Mouse (Mus musculus) kidney, embryonic 14.5 days (tissue): ENCODE data around the gene Klf12. TPM values are rescaled to one million over a fixed set of nuclear protein-coding genes. Genes with fewer than 3 reads are reported as not detected.
A peak's percentile ranks its signal among the peaks of the same experiment; 100 is the strongest.

Source experiments
- ATAC-seq: fragments of 200-750 bp; cut with Nextera tagmentation; 2 replicates; pipeline ENCODE4 v1.8.0; 2017; ENCODE audit warnings: moderate number of reproducible peaks, mild to moderate bottlenecking, moderate TSS enrichment, moderate library complexity; ENCODE audit not compliant: low FRiP score, low TSS enrichment
- H3K27ac ChIP-seq: fragments of 300-500 bp; sonication (generic); 2 replicates; pipeline ENCODE4 v1.5.1; 2014; ENCODE audit warnings: low read depth, mild to moderate bottlenecking, low read length, moderate library complexity, mixed read lengths
- H3K27me3 ChIP-seq: fragments of 300-500 bp; sonication (generic); 2 replicates; pipeline ENCODE4 v1.6.1; 2014; ENCODE audit warnings: mild to moderate bottlenecking, low read length; ENCODE audit not compliant: control insufficient read depth, insufficient read depth
- H3K36me3 ChIP-seq: fragments of 300-500 bp; sonication (generic); 2 replicates; pipeline ENCODE4 v1.6.1; 2014; ENCODE audit warnings: low read length, mixed read lengths; ENCODE audit not compliant: control insufficient read depth, insufficient read depth
- H3K4me1 ChIP-seq: fragments of 300-500 bp; sonication (generic); 2 replicates; pipeline ENCODE4 v1.6.1; 2014; ENCODE audit warnings: low read length, mixed read lengths; ENCODE audit not compliant: control insufficient read depth, insufficient read depth
- H3K4me2 ChIP-seq: fragments of 300-500 bp; sonication (generic); replicated peaks from 2 replicates; pipeline ENCODE4 v1.6.1; 2014; ENCODE audit warnings: low read depth, mild to moderate bottlenecking, low read length
- H3K4me3 ChIP-seq: fragments of 300-500 bp; sonication (generic); 2 replicates; pipeline ENCODE4 v1.5.1; 2014; ENCODE audit warnings: mild to moderate bottlenecking, low read length
- H3K9ac ChIP-seq: fragments of 300-500 bp; sonication (generic); 2 replicates; pipeline ENCODE4 v1.6.1; 2014; ENCODE audit warnings: low read depth, mild to moderate bottlenecking, low read length, moderate library complexity
- H3K9me3 ChIP-seq: fragments of 300-500 bp; sonication (generic); 2 replicates; pipeline ENCODE4 v1.6.1; 2016; ENCODE audit warnings: low read length; ENCODE audit not compliant: control insufficient read depth
- WGBS: fragments of 180-500 bp; shearing (Covaris S2); extraction: QIAGEN DNeasy Blood & Tissue Kit; methylation state at CpG from one replicate; pipeline ENCODE4 v1.1.7; 2014; 5-methylcytosine and 5-hydroxymethylcytosine counted together
- polyA plus RNA-seq: library from polyadenylated mRNA; unstranded; fragments of >200 nt; fragmentation: Nextera tagmentation; extraction: Ambion mirVana; gene quantifications from 2 replicates; pipeline ENCODE4 v1.2.1, GENCODE M21; 2014

The Klf12 gene
- polyA plus RNA-seq, 1 experiment from 2014 or later: 10.1 TPM

- no peaks in the 10 kb centered on the region for H3K27me3 ChIP-seq
Observed at GRCm38 (mm10) chr14:100243046-100243445, 41.4 kb downstream of the Klf12 start.

GRCm38 (mm10) chr14:100239874-100240273, 44.6 kb downstream of the Klf12 start:
- ATAC-seq: no peak
- H3K9me3 ChIP-seq: no peaks in the 10 kb centered on the region
- H3K4me3 ChIP-seq: no peak overlapping the region
- no peak overlapping the region for H3K4me2 ChIP-seq
- no peak overlapping the region for H3K9ac ChIP-seq
- H3K27ac ChIP-seq: no peak overlapping the region
- WGBS: 89% methylated on average over 4 of the region's 4 CpGs
- no peaks in the 10 kb centered on the region for H3K27me3 ChIP-seq
- no peaks in the 10 kb centered on the region for H3K4me1 ChIP-seq
- H3K36me3 ChIP-seq: no peaks in the 10 kb centered on the region

More at GRCm38 (mm10) chr14:100243046-100243445, 41.4 kb downstream of the Klf12 start:
- no peak overlapping the region for H3K4me3 ChIP-seq
- no peaks in the 10 kb centered on the region for H3K36me3 ChIP-seq
- no peak for ATAC-seq
- no peak overlapping the region for H3K4me2 ChIP-seq
- H3K27ac ChIP-seq: no peak overlapping the region
- H3K9me3 ChIP-seq: no peaks in the 10 kb centered on the region; the same call in 1 of the 2 replicates
- 83% methylated on average over 5 of the region's 5 CpGs for WGBS
- H3K4me1 ChIP-seq: no peaks in the 10 kb centered on the region
- no peak overlapping the region for H3K9ac ChIP-seq

- no peaks in the 10 kb centered on the region for H3K36me3 ChIP-seq
- no peaks in the 10 kb centered on the region for H3K27me3 ChIP-seq
- no peaks in the 10 kb centered on the region for H3K4me1 ChIP-seq
- no peak overlapping the region for H3K4me3 ChIP-seq
- H3K9ac ChIP-seq: no peak overlapping the region
- no peak overlapping the region for H3K4me2 ChIP-seq
- H3K9me3 ChIP-seq: no peaks in the 10 kb centered on the region
- H3K27ac ChIP-seq: no peak overlapping the region
- no peak for ATAC-seq
- 88% methylated on average over 7 of the region's 7 CpGs for WGBS
Observed at GRCm38 (mm10) chr14:100236757-100237156, 47.7 kb downstream of the Klf12 start.

GRCm38 (mm10) chr14:100235746-100236145, 48.7 kb downstream of the Klf12 start:
- ATAC-seq: 0 out of 2 replicates have a peak, but pooled peaks have one; percentile 46
- Histone ChIP-seq H3K27me3 (no peaks in the 10 kb centered on the region), H3K36me3 (no peaks in the 10 kb centered on the region), H3K4me3 (no peak overlapping the region), H3K27ac (no peak overlapping the region), H3K4me2 (no peak overlapping the region), H3K9me3 (no peaks in the 10 kb centered on the region), H3K4me1 (no peaks in the 10 kb centered on the region), H3K9ac (no peak overlapping the region)
- WGBS: 42% methylated on average over 3 of the region's 3 CpGs

- Histone ChIP-seq H3K9ac (no peak overlapping the region), H3K27me3 (no peaks in the 10 kb centered on the region), H3K4me2 (no peak overlapping the region), H3K27ac (no peak overlapping the region), H3K9me3 (no peaks in the 10 kb centered on the region), H3K36me3 (no peaks in the 10 kb centered on the region), H3K4me1 (no peaks in the 10 kb centered on the region), H3K4me3 (no peak overlapping the region)
- no peak for ATAC-seq
- WGBS: 18% methylated on average over 1 of the region's 1 CpGs
Observed at GRCm38 (mm10) chr14:100231384-100231783, 53.1 kb downstream of the Klf12 start.

GRCm38 (mm10) chr14:100228120-100228519, 56.4 kb downstream of the Klf12 start:
- ATAC-seq: no peak
- no peak overlapping the region for H3K9ac ChIP-seq
- H3K4me3 ChIP-seq: no peak overlapping the region
- H3K27me3 ChIP-seq: no peaks in the 10 kb centered on the region
- no peaks in the 10 kb centered on the region for H3K36me3 ChIP-seq
- H3K27ac ChIP-seq: no peak overlapping the region
- no peak overlapping the region for H3K4me2 ChIP-seq
- no peaks in the 10 kb centered on the region for H3K4me1 ChIP-seq
- WGBS: 91% methylated on average over 6 of the region's 6 CpGs
- no peaks in the 10 kb centered on the region for H3K9me3 ChIP-seq

- ATAC-seq: no peak
- Histone ChIP-seq H3K9me3 (no peaks in the 10 kb centered on the region), H3K36me3 (no peaks in the 10 kb centered on the region), H3K9ac (no peak overlapping the region), H3K4me1 (no peaks in the 10 kb centered on the region), H3K27me3 (no peaks in the 10 kb centered on the region), H3K27ac (no peak overlapping the region), H3K4me2 (no peak overlapping the region), H3K4me3 (no peak overlapping the region)
- WGBS: 95% methylated on average over 6 of the region's 6 CpGs
Observed at GRCm38 (mm10) chr14:100227717-100228116, 56.8 kb downstream of the Klf12 start.

GRCm38 (mm10) chr14:100224151-100224550, 60.3 kb downstream of the Klf12 start:
- Histone ChIP-seq H3K9ac (no peak overlapping the region), H3K4me3 (no peak overlapping the region), H3K27me3 (no peaks in the 10 kb centered on the region), H3K4me1 (no peaks in the 10 kb centered on the region), H3K36me3 (no peaks in the 10 kb centered on the region), H3K27ac (no peak overlapping the region), H3K4me2 (no peak overlapping the region), H3K9me3 (no peaks in the 10 kb centered on the region)
- WGBS: 47% methylated on average over 4 of the region's 4 CpGs
- no peak for ATAC-seq

- no peak for ATAC-seq
- no peaks in the 10 kb centered on the region for H3K27me3 ChIP-seq
- H3K9me3 ChIP-seq: no peaks in the 10 kb centered on the region
- no peak overlapping the region for H3K4me3 ChIP-seq
- H3K9ac ChIP-seq: no peak overlapping the region
- no peak overlapping the region for H3K27ac ChIP-seq
- no peak overlapping the region for H3K4me2 ChIP-seq
- no peaks in the 10 kb centered on the region for H3K4me1 ChIP-seq
- 81% methylated on average over 4 of the region's 4 CpGs for WGBS
- H3K36me3 ChIP-seq: no peaks in the 10 kb centered on the region
Observed at GRCm38 (mm10) chr14:100222260-100222659, 62.2 kb downstream of the Klf12 start.
